Mouse (Mus musculus) thymus, adult 2 months (tissue): ENCODE measurements around the gene 2310022A10Rik. TPM values are rescaled to one million over a fixed set of nuclear protein-coding genes. Genes with fewer than 3 reads are reported as not detected.

Experiments used
- DNase-seq: peaks from one replicate; pipeline ENCODE4 v3.0.0; 2021
- H3K27ac ChIP-seq: fragments of 200-500 bp; 2 replicates; pipeline ENCODE4 v1.5.1; 2012; ENCODE audit warnings: low read length, control low read depth; ENCODE audit not compliant: control insufficient read depth, insufficient read depth
- H3K27me3 ChIP-seq: fragments of 200-500 bp; 2 replicates; pipeline ENCODE4 v1.6.1; 2012; ENCODE audit warnings: mild to moderate bottlenecking, low read length, moderate library complexity, mixed read lengths; ENCODE audit not compliant: control insufficient read depth, insufficient read depth
- H3K36me3 ChIP-seq: fragments of 200-500 bp; 2 replicates; pipeline ENCODE4 v1.6.1; 2012; ENCODE audit warnings: mild to moderate bottlenecking, low read length, moderate library complexity; ENCODE audit not compliant: control insufficient read depth, insufficient read depth
- H3K4me1 ChIP-seq: fragments of 200-500 bp; replicated peaks from 2 replicates; pipeline ENCODE4 v1.6.1; 2012; ENCODE audit warnings: low read length; ENCODE audit not compliant: control insufficient read depth, insufficient read depth
- H3K4me3 ChIP-seq: fragments of 200-500 bp; 2 replicates; pipeline ENCODE4 v1.5.1; 2012; ENCODE audit warnings: mild to moderate bottlenecking, low read length, control low read depth, moderate library complexity; ENCODE audit not compliant: control insufficient read depth, insufficient read depth
- CTCF ChIP-seq: fragments of 200-500 bp; IDR thresholded peaks from 2 replicates; pipeline ENCODE4 v1.5.1; 2012; ENCODE audit warnings: mild to moderate bottlenecking, control low read depth, low read length, moderate library complexity, borderline replicate concordance; ENCODE audit not compliant: control insufficient read depth, poor library complexity, insufficient read depth; ENCODE audit errors: extremely low read depth
- POLR2A ChIP-seq: fragments of 200-500 bp; IDR thresholded peaks from 2 replicates; pipeline ENCODE4 v1.6.1; 2012; ENCODE audit warnings: mild to moderate bottlenecking, low read length, control low read depth, moderate library complexity; ENCODE audit not compliant: control insufficient read depth, poor library complexity, insufficient read depth; ENCODE audit errors: extremely low read depth
- WGBS: fragments of 180-500 bp; shearing (Covaris S2); methylation state at CpG from one replicate; pipeline ENCODE4 v1.1.7; 2018; 5-methylcytosine and 5-hydroxymethylcytosine counted together
- polyA plus RNA-seq: library from polyadenylated mRNA; depleted of rRNA; stranded (reverse); fragments of >200 nt; gene quantifications from 2 replicates; pipeline ENCODE4 v1.2.3, GENCODE M21; 2012

The 2310022A10Rik gene
- polyA plus RNA-seq, 1 experiment, result 58.1 TPM

GRCm38 (mm10) chr7:27540521-27540920 is 12.5 kb upstream of the 2310022A10Rik start:
- no peak for DNase-seq

GRCm38 (mm10) chr7:27540935-27541334 is 12.1 kb upstream of the 2310022A10Rik start:
- Histone ChIP-seq H3K27ac (no peak overlapping the region), H3K27me3 (no peaks in the 10 kb centered on the region), H3K4me3 (no peak overlapping the region), H3K4me1 (peaks cover 30% of the 10 kb centered on the region), H3K36me3 (peaks cover 21% of the 10 kb centered on the region)
- WGBS, result 83% methylated on average over 6 of the region's 6 CpGs
- DNase-seq, result peak; percentile 16
- TF ChIP-seq CTCF (no peak), POLR2A (no peak)

More at GRCm38 (mm10) chr7:27540521-27540920, 12.5 kb upstream of the 2310022A10Rik start:
- Histone ChIP-seq H3K4me1 (peaks cover 29% of the 10 kb centered on the region), H3K27ac (no peak overlapping the region), H3K4me3 (no peak overlapping the region), H3K36me3 (peaks cover 24% of the 10 kb centered on the region), H3K27me3 (no peaks in the 10 kb centered on the region)
- TF ChIP-seq POLR2A (no peak), CTCF (no peak)
- WGBS, result 81% methylated on average over 2 of the region's 2 CpGs

- Histone ChIP-seq H3K27me3 (no peaks in the 10 kb centered on the region), H3K4me1 (peaks cover 32% of the 10 kb centered on the region), H3K27ac (peak overlapping the region; percentile 91), H3K4me3 (peak overlapping the region; percentile 81), H3K36me3 (peaks cover 16% of the 10 kb centered on the region)
- peak; percentile 95 for DNase-seq
- TF ChIP-seq POLR2A, result peak; percentile 80
- TF ChIP-seq CTCF, result peak; percentile 40; the same call in 1 of the 2 replicates
- 10% methylated on average over 16 of the region's 16 CpGs for WGBS
Observed at GRCm38 (mm10) chr7:27541431-27541830, 11.6 kb upstream of the 2310022A10Rik start.

- Histone ChIP-seq H3K4me3 (peak overlapping the region; percentile 81), H3K36me3 (peaks cover 13% of the 10 kb centered on the region), H3K4me1 (peaks cover 34% of the 10 kb centered on the region), H3K27ac (peak overlapping the region; percentile 91), H3K27me3 (no peaks in the 10 kb centered on the region)
- DNase-seq, result peak; percentile 25
- no peak for TF ChIP-seq POLR2A
- TF ChIP-seq CTCF, result no peak
- 5% methylated on average over 5 of the region's 5 CpGs for WGBS
Observed at GRCm38 (mm10) chr7:27541922-27542321, 11.1 kb upstream of the 2310022A10Rik start.

GRCm38 (mm10) chr7:27542392-27543033 is 10.5 kb upstream of the 2310022A10Rik start:
- peak overlapping the region; percentile 81 for H3K4me3 ChIP-seq
- WGBS, result 2% methylated on average over 30 of the region's 30 CpGs
- peaks cover 7% of the 10 kb centered on the region; the same call in 1 of the 2 replicates for H3K36me3 ChIP-seq
- H3K27ac ChIP-seq, result peak overlapping the region; percentile 91
- peaks cover 34% of the 10 kb centered on the region for H3K4me1 ChIP-seq
- H3K27me3 ChIP-seq, result no peaks in the 10 kb centered on the region
- peak; percentile 96 for DNase-seq
- peak; percentile 89 for TF ChIP-seq POLR2A
- 0 out of 2 replicates have a peak, but pooled peaks have one; percentile 40 for TF ChIP-seq CTCF

- no peak for DNase-seq
- peaks cover 34% of the 10 kb centered on the region for H3K4me1 ChIP-seq
- TF ChIP-seq CTCF (no peak), POLR2A (no peak)
- 0 out of 2 replicates have a peak, but pooled peaks cover 6% of the 10 kb centered on the region for H3K36me3 ChIP-seq
- no peak overlapping the region for H3K4me3 ChIP-seq
- no peak overlapping the region for H3K27ac ChIP-seq
- no peaks in the 10 kb centered on the region for H3K27me3 ChIP-seq
- 49% methylated on average over 6 of the region's 6 CpGs for WGBS
Observed at GRCm38 (mm10) chr7:27543065-27543464, 10.0 kb upstream of the 2310022A10Rik start.
